Mouse (Mus musculus) midbrain, embryonic 15.5 days (tissue): ENCODE measurements around the gene 1700020N15Rik. TPM values are rescaled to one million over a fixed set of nuclear protein-coding genes. Genes with fewer than 3 reads are reported as not detected.
"Not testable (repeated sequence)": the region's sequence is repeated elsewhere in the genome, so short reads cannot be mapped to it uniquely, and the experiment has no call there.

Source experiments
- ATAC-seq: fragments of 200-750 bp; cut with Nextera tagmentation; replicated peaks from 2 replicates; pipeline ENCODE4 v1.8.0; 2017; ENCODE audit warnings: moderate TSS enrichment
- H3K27ac ChIP-seq: fragments of 300-500 bp; sonication (generic); 2 replicates; pipeline ENCODE4 v1.5.1; 2015; ENCODE audit warnings: mild to moderate bottlenecking, inconsistent platforms
- H3K27me3 ChIP-seq: fragments of 300-500 bp; sonication (generic); replicated peaks from 2 replicates; pipeline ENCODE4 v1.6.1; 2015; ENCODE audit warnings: inconsistent platforms
- H3K36me3 ChIP-seq: fragments of 300-500 bp; sonication (generic); replicated peaks from 2 replicates; pipeline ENCODE4 v1.6.1; 2015; ENCODE audit warnings: inconsistent platforms
- H3K4me1 ChIP-seq: fragments of 300-500 bp; sonication (generic); 2 replicates; pipeline ENCODE4 v1.6.1; 2015; ENCODE audit warnings: inconsistent platforms
- H3K4me2 ChIP-seq: fragments of 300-500 bp; sonication (generic); 2 replicates; pipeline ENCODE4 v1.6.1; 2015; ENCODE audit warnings: inconsistent platforms, mild to moderate bottlenecking, moderate library complexity
- H3K4me3 ChIP-seq: fragments of 300-500 bp; sonication (generic); 2 replicates; pipeline ENCODE4 v1.5.1; 2015; ENCODE audit warnings: mild to moderate bottlenecking, inconsistent platforms
- H3K9ac ChIP-seq: fragments of 300-500 bp; sonication (generic); 2 replicates; pipeline ENCODE4 v1.6.1; 2015; ENCODE audit warnings: mild to moderate bottlenecking, inconsistent platforms
- H3K9me3 ChIP-seq: fragments of 300-500 bp; sonication (generic); 2 replicates; pipeline ENCODE4 v1.6.1; 2016; ENCODE audit warnings: inconsistent platforms
- WGBS: fragments of 180-500 bp; shearing (Covaris S2); methylation state at CpG from one replicate; pipeline ENCODE4 v1.1.7; 2015; ENCODE audit warnings: mixed read lengths; 5-methylcytosine and 5-hydroxymethylcytosine counted together
- polyA plus RNA-seq: library from polyadenylated mRNA; unstranded; fragments of >200 nt; fragmentation: Nextera tagmentation; extraction: Ambion mirVana; gene quantifications from 2 replicates; pipeline ENCODE4 v1.2.1, GENCODE M21; 2015

The 1700020N15Rik gene
- not detected in 2 replicates for polyA plus RNA-seq

GRCm38 (mm10) chrX:69945000-69945399 is at the start of gene 1700020N15Rik:
TSS of gene 1700020N15Rik (plus strand) at chrX:69945300.
- not testable (repeated sequence) for H3K27me3 ChIP-seq, H3K4me1 ChIP-seq, H3K9me3 ChIP-seq, H3K4me3 ChIP-seq, ATAC-seq, H3K9ac ChIP-seq, H3K27ac ChIP-seq, H3K36me3 ChIP-seq, H3K4me2 ChIP-seq
- WGBS, result 67% methylated on average over 5 of the region's 5 CpGs

GRCm38 (mm10) chrX:69976790-69977579 is 31.9 kb downstream of the 1700020N15Rik start:
- H3K4me1 ChIP-seq, result no peaks in the 10 kb centered on the region
- no peaks in the 10 kb centered on the region for H3K36me3 ChIP-seq
- H3K27ac ChIP-seq, result no peak overlapping the region
- H3K27me3 ChIP-seq, result no peaks in the 10 kb centered on the region
- ATAC-seq, result peak; percentile 45; the same call in 1 of the 2 replicates
- 53% methylated on average over 2 of the region's 2 CpGs for WGBS
- no peak overlapping the region for H3K4me3 ChIP-seq
- H3K4me2 ChIP-seq, result no peak overlapping the region
- H3K9ac ChIP-seq, result no peak overlapping the region
- H3K9me3 ChIP-seq, result no peaks in the 10 kb centered on the region
